Mouse (Mus musculus): ENCODE data around the gene Itpripl2. TPM values are rescaled to one million over a fixed set of nuclear protein-coding genes. Genes with fewer than 3 reads are reported as not detected.

Gene Itpripl2
- polyA plus RNA-seq (2012; rRNA removed) = 4.2 and 5.7 TPM in 2 replicates

DNA sequence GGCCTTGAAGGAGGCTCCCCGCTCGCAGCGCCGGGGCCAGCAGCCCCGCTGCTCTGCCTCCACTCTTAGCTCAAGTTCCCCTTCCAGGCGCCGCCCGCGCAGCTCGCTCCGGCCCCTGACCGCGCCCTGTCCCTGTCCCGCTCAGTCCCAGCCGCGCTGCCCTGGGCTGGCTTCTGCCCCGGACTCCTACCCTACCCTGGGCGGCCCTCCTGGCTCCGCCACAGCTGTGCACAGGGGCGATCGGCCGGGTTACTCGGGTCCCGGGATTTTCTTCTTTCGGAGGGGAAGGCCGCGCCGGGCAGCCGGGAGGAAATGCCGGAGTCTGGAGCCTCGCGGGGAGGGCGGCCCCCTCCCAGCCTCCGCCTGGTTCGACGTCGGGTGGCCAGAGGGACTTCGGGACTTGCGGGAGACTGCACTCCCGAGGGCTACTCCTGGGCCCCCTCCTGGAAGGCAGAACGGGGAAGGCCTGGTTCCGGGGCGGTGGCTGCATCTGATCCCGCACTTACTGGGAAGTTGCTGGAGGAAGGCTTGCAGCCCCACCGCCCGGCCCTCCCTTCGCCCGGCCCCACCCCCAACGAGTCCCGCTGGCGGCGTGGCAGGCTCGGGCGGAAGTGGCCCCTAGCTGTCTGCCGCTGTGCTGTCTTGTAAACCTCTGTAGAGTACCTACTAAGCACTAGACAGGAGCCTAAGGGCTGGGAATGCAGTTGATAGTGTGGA is at the start of gene Itpripl2:
Gene Itpripl2 (minus strand): TSS at position 545 of the 717 bp plus-strand sequence.

DNA sequence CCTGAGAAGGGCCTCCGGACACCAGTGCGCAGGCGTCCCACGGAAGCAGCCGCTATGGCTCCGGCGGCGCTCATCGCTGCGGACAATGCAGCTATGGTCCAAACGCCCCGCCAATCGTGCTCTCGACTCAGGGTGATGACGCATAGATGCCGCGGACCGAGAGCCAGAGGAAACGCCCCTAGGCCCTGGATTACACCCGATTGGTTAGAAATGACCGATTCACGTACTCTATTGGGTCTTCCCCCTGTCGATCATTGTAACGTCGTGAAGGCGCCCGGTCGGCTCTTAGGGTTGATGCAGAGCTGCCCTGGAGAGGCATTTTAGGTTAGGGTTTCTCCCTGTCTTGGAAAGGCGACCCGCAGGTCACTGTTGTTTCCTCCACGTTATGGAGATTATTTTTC is 41.4 kb upstream of the Itpripl2 start, which contains the start of gene Coq7:
Gene Coq7 (minus strand): TSS at position 179 of the 401 bp plus-strand sequence.

DNA sequence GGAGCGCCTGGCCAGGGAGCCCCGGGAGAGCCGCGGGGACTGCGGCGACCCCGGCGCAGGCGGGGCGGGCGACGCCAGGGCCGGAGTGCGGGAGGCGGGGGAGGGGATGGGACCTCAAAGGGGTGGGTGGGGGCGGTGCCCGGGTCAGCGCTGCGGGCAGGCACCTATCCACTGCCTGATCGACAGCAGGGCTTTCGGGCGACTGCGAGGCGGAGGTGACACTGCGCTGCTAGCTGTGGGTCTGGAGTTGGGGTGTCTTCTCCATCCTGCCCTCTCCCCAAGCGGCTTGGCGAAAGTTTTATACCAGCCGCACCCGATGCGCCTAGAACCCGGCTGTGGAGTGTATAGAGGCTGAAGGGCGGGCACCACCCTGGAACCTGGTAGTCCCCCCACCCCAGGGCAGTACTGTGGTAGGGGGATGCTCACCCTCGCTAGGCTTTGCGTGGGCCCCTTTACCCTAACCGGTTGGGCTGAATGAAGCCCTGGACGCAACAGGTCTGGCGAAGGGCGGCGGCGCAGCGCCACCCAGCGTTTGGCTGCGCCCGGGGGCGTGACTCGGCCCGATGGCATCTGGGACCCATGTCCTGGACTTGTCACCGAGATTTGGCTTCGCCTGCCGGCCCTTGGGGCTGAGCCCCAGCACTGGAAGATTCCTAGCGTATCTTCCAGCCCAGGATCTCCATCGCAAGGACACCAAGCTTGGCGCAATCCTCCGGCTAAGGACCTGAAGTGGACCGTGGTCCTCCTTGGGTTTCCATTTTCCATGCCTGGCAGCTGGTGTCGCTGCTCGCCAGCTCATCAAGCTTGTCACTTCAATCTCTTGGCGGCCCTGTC is 43.4 kb downstream of the Itpripl2 start, which contains the start of gene Syt17:
Gene Syt17 (minus strand): TSS at position 89 of the 834 bp plus-strand sequence.

Other genes with a start within 250 kb of the Itpripl2 start
- 40.6 and 57.5 TPM in 2 replicates for gene Smg1, start 248.3 kb downstream of the Itpripl2 start, polyA plus RNA-seq (2012; rRNA removed)
- gene Syt17, start 43.8 kb downstream of the Itpripl2 start, polyA plus RNA-seq (2012; rRNA removed) = 1.9 and 3.6 TPM in 2 replicates
- gene Coq7, start 41.4 kb upstream of the Itpripl2 start, polyA plus RNA-seq (2012; rRNA removed) = 79.8 and 99.6 TPM in 2 replicates
- gene Tmc7, start 92.8 kb upstream of the Itpripl2 start, polyA plus RNA-seq (2012; rRNA removed) = 6.3 and 8.8 TPM in 2 replicates
- 0.19 and 0.20 TPM in 2 replicates for gene Tmc5, start 105.3 kb upstream of the Itpripl2 start, polyA plus RNA-seq (2012; rRNA removed)
- 74.3 and 76.0 TPM in 2 replicates for gene Gde1, start 213.8 kb upstream of the Itpripl2 start, polyA plus RNA-seq (2012; rRNA removed)
- gene Ccp110, start 220.6 kb upstream of the Itpripl2 start, polyA plus RNA-seq (2012; rRNA removed) = 61.8 and 66.8 TPM in 2 replicates
- gene Vps35l, start 248.3 kb upstream of the Itpripl2 start, polyA plus RNA-seq (2012; rRNA removed) = 47.0 and 52.1 TPM in 2 replicates